Mouse (Mus musculus): Measurements from ENCODE around the gene Olfr1282.
"Not testable (repeated sequence)": the region's sequence is repeated elsewhere in the genome, so short reads cannot be mapped to it uniquely, and the experiment has no call there.

Olfr1282 gene

GRCm38 (mm10) chr2:111335976-111336375 lies at the start of gene Olfr1282:
Olfr1282 (minus strand) TSS chr2:111336076.
- no peak for DNase-seq (ENCODE audit: low spot score in 2 of 2)

- DNase-seq (ENCODE audit: low spot score in 2 of 2), result no peak
Measured at GRCm38 (mm10) chr2:111375222-111375621, 39.3 kb upstream of the Olfr1282 start, which contains the start of gene Olfr1284. Olfr1284 (plus strand) TSS chr2:111375522.

- DNase-seq (ENCODE audit: low spot score in 2 of 2), result no peak
Measured at GRCm38 (mm10) chr2:111366490-111366889, 30.6 kb upstream of the Olfr1282 start, which contains the start of gene Olfr1283. Olfr1283 (plus strand) TSS chr2:111366790.

- DNase-seq (ENCODE audit: low spot score in 2 of 2), result not testable (repeated sequence)
Measured at GRCm38 (mm10) chr2:111333721-111334120, 2.2 kb downstream of the Olfr1282 start.

GRCm38 (mm10) chr2:111326220-111326619 lies 9.7 kb downstream of the Olfr1282 start, which contains the start of gene Olfr1281:
Olfr1281 (plus strand) TSS chr2:111326520.
- DNase-seq (ENCODE audit: low spot score in 2 of 2), result no peak

- no peak for DNase-seq (ENCODE audit: low spot score in 2 of 2)
Measured at GRCm38 (mm10) chr2:111313717-111314116, 22.2 kb downstream of the Olfr1282 start, which contains the start of gene Olfr1280. Olfr1280 (plus strand) TSS chr2:111314017.

GRCm38 (mm10) chr2:111300374-111300773 lies 35.5 kb downstream of the Olfr1282 start, which contains the start of gene Olfr1279:
Olfr1279 (plus strand) TSS chr2:111300635.
- no peak for DNase-seq (ENCODE audit: low spot score in 2 of 2)

- no peak for DNase-seq (ENCODE audit: low spot score in 2 of 2)
Measured at GRCm38 (mm10) chr2:111298541-111298940, 37.3 kb downstream of the Olfr1282 start.

GRCm38 (mm10) chr2:111289836-111290235 lies 46.0 kb downstream of the Olfr1282 start, which contains the start of gene Olfr1278:
Olfr1278 (plus strand) TSS chr2:111290136.
- DNase-seq (ENCODE audit: low spot score in 2 of 2), result no peak
